Mouse (Mus musculus): Measurements from ENCODE around the gene Alg14. TPM values are rescaled to one million over a fixed set of nuclear protein-coding genes. Genes with fewer than 3 reads are reported as not detected.

Alg14 gene
- total RNA-seq, 2 experiments from 2014 or later: 13.9 to 15.6 TPM

GRCm38 (mm10) chr3:121401384-121401783, 109.8 kb downstream of the Alg14 start:
- H3K4me3 ChIP-seq: no peak overlapping the region
- no peak overlapping the region for H3K27ac ChIP-seq
- no peak for TF ChIP-seq CTCF (IDR thresholded peaks at IDR 0.05)
- no peak for DNase-seq (ENCODE audit: extremely low spot score in 1 of 2, low spot score in 2 of 2)
- intact Hi-C loops (cut with DNase I): no loop called here

- intact Hi-C loops (cut with DNase I): no loop called here
- Histone ChIP-seq H3K4me3 (no peak overlapping the region), H3K27ac (no peak overlapping the region)
- no peak for DNase-seq (ENCODE audit: extremely low spot score in 1 of 2, low spot score in 2 of 2)
- no peak for TF ChIP-seq CTCF (IDR thresholded peaks at IDR 0.05)
These were observed 110.5 kb downstream of the Alg14 start for GRCm38 (mm10) chr3:121402096-121402495.

- no peak for TF ChIP-seq CTCF (IDR thresholded peaks at IDR 0.05)
These were observed 111.9 kb downstream of the Alg14 start for GRCm38 (mm10) chr3:121403449-121403848.

GRCm38 (mm10) chr3:121405101-121405500, 113.5 kb downstream of the Alg14 start:
- no peak for TF ChIP-seq CTCF (IDR thresholded peaks at IDR 0.05)
- intact Hi-C loops (cut with DNase I): no loop called here

More at GRCm38 (mm10) chr3:121403449-121403848, 111.9 kb downstream of the Alg14 start:
- H3K27ac ChIP-seq: no peak overlapping the region
- intact Hi-C loops (cut with DNase I): no loop called here
- no peak for DNase-seq (ENCODE audit: extremely low spot score in 1 of 2, low spot score in 2 of 2)
- no peak overlapping the region for H3K4me3 ChIP-seq

GRCm38 (mm10) chr3:121407417-121407816, 115.8 kb downstream of the Alg14 start:
- no peak for TF ChIP-seq CTCF (IDR thresholded peaks at IDR 0.05)
- DNase-seq (ENCODE audit: extremely low spot score in 1 of 2, low spot score in 2 of 2): no peak
- intact Hi-C loops (cut with DNase I): no loop called here
- Histone ChIP-seq H3K27ac (no peak overlapping the region), H3K4me3 (no peak overlapping the region)

More at GRCm38 (mm10) chr3:121405101-121405500, 113.5 kb downstream of the Alg14 start:
- no peak overlapping the region for H3K4me3 ChIP-seq
- DNase-seq (ENCODE audit: extremely low spot score in 1 of 2, low spot score in 2 of 2): no peak
- H3K27ac ChIP-seq: no peak overlapping the region

- intact Hi-C loops (cut with DNase I): no loop called here
- no peak for DNase-seq (ENCODE audit: extremely low spot score in 1 of 2, low spot score in 2 of 2)
- Histone ChIP-seq H3K27ac (no peak overlapping the region), H3K4me3 (no peak overlapping the region)
- TF ChIP-seq CTCF (IDR thresholded peaks at IDR 0.05): no peak
These were observed 116.8 kb downstream of the Alg14 start for GRCm38 (mm10) chr3:121408386-121408785.

GRCm38 (mm10) chr3:121411450-121411849, 119.9 kb downstream of the Alg14 start:
- no peak for TF ChIP-seq CTCF (IDR thresholded peaks at IDR 0.05)
- Histone ChIP-seq H3K4me3 (no peak overlapping the region), H3K27ac (no peak overlapping the region)
- no peak for DNase-seq (ENCODE audit: extremely low spot score in 1 of 2, low spot score in 2 of 2)
- intact Hi-C loops (cut with DNase I): no loop called here

Other genes starting within 250 kb of the Alg14 start
- gene Rwdd3, start 120.1 kb upstream of the Alg14 start, total RNA-seq (2021): 10 to 100 TPM; 12.8 to 13.5 TPM
- 10 to 100 TPM; 46.6 to 51.7 TPM for gene Tmem56, start 8.7 kb upstream of the Alg14 start, total RNA-seq (2021)
- gene Cnn3, start 134.7 kb downstream of the Alg14 start, total RNA-seq (2021): 10 to 100 TPM; 61.0 to 64.7 TPM
- gene Slc44a3, start 240.6 kb downstream of the Alg14 start, total RNA-seq (2021): not detected